Mouse (Mus musculus): ENCODE measurements around the gene Tmc8. TPM values are rescaled to one million over a fixed set of nuclear protein-coding genes. Genes with fewer than 3 reads are reported as not detected.
"Not testable (repeated sequence)": the region's sequence is repeated elsewhere in the genome, so short reads cannot be mapped to it uniquely, and the experiment has no call there.

Gene Tmc8
- total RNA-seq, 2 experiments from 2014 or later = 0.64 to 0.78 TPM

DNA sequence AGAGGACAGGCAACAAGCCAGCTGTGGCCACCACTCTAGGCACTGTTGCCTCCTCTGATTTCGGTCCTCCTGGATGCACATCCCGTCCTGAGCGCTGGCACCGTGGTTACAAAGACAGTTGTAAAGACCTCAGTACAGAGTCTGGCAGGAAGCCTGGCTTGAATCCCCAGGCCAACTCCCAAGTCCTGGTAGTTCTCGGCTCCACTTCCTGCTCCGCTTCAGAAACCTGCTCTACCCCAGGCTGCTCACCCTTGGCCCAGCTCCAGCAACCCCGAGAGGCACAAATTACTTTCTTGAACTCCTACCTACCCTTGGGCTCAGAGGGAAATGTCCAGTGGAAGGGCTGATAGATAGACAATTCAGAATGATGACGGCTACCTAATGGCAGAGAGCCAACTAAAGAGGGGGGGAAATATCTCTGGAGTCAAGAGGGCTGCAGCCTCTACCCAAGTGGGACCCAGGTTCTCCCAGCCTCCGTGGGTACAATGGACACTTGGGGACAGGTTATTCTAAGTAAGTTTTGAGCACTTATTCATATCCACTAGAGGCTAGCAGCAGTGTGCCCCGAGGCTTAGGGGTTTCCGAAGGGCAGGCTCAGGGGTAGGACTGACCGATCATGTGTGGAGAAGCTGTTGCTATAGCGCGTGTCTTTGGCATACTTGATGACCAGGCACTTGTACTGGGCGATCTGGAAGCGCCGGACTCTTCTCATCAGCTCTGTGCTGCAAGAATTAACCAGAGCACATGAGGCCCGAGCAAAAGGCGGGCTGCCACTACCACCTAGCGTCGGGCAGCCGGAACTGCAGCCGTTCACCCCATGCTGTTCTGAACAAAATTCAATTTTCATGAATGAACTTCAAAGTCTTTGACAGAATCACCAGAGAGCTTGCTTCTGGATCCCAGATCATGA is 42.4 kb downstream of the Tmc8 start:
- DNase-seq (ENCODE audit: low spot score) = peak; percentile 87

DNA sequence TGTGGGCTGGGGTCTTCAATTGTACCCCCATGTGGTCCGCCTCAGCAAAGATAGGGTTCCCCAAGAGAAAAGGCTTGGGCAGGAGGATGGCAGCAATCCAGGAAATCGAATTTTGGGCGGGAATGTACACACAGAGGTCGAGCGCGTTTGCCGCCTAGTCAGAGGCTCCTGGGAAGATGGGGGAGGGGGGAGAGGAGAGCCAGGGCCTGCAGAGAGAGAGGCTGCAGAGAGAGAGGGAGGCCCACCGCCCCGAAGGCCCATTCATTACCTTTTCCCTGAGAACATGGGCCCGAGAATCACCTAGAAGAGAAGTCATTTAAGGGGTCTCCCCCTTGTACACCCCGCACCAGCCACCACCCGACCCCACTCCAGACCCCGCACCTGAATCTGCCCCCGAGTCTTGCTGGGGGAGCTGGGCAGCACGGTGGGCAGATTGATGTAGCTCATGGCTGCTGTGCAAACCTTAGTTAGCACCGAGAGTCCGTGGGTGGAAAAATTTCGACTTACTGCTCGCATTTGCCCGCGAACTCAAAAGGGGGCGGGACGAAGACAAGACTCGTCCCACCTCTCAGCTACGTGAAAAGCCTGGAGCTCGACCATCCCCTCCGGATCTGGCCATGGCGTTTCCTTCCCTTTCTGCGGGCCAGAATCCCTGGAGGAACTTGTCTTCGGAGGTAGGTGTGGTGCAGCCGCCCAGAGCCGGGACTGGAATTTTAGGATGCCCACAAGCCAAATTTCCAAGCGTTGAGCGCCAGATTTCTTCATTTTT is 43.6 kb downstream of the Tmc8 start, which contains the start of the genes Afmid and Tk1:
TSS of gene Afmid (plus strand) at position 592 of the 769 bp plus-strand sequence.
TSS of gene Tk1 (minus strand) at position 760 of the 769 bp plus-strand sequence.
- DNase-seq (ENCODE audit: low spot score) = peak; percentile 52

DNA sequence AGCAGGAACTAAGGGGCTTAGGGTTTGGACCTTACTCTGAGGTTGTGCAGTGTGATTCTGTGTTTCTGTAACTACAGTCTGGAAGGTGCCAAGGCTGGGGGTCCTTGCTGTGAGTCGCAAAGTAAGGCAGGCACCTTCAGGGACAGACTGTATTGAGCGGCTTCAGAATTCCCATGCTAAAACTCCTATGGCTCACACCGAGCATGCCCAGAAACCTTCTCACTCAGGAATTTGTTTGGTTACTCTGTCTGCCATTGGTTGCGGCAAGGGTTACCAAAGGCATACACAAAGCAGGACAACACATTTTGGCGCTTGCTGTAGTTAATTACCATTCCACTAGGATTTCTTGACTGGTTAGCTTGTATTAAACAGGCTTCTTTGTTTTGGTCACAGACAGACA is 44.3 kb downstream of the Tmc8 start:
- no peak for DNase-seq (ENCODE audit: low spot score)

- no peak for DNase-seq (ENCODE audit: low spot score)
Measured at GRCm38 (mm10) chr11:117826916-117827315, 45.0 kb downstream of the Tmc8 start.

GRCm38 (mm10) chr11:117827386-117827785 is 45.5 kb downstream of the Tmc8 start:
- no peak for DNase-seq (ENCODE audit: low spot score)

- DNase-seq (ENCODE audit: low spot score) = no peak
Measured at GRCm38 (mm10) chr11:117828149-117828887, 46.4 kb downstream of the Tmc8 start.

DNA sequence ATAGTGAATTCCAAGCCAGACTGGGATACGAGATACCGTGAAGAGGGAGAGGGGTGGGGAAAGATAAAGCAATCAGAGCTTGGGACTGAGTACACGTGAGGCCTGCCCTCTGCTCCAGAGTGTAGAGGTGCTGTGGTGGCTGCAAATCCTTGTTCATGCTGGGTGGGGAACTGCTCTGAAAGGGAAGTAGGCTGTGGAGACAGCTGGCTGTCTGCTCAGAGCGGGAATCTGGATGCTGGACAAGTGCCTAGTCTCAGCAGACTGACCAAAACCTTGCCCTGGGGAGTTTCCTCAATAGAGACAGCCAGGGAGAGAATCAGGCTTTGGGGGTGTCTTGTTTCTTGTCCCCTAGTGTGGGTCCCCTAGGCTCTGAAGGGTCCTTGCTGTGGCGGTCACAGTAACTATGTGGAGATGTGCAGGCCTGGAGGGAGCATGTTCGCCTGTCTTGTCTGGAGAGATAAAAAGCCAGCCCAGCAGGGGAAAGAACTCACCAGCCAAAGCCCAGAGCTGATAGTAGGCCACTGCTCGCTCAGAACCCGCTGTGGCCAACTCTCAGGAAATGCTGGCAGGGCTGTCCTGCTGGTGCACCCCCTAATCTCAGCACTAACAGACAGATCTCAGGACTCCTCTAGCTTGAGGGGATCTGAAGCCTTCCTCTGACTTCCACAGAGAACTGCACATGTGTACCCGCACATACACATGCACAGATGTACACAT is 47.2 kb downstream of the Tmc8 start:
- peak; percentile 44 for DNase-seq (ENCODE audit: low spot score)

GRCm38 (mm10) chr11:117829671-117830215 is 47.9 kb downstream of the Tmc8 start:
- DNase-seq (ENCODE audit: low spot score) = no peak

DNA sequence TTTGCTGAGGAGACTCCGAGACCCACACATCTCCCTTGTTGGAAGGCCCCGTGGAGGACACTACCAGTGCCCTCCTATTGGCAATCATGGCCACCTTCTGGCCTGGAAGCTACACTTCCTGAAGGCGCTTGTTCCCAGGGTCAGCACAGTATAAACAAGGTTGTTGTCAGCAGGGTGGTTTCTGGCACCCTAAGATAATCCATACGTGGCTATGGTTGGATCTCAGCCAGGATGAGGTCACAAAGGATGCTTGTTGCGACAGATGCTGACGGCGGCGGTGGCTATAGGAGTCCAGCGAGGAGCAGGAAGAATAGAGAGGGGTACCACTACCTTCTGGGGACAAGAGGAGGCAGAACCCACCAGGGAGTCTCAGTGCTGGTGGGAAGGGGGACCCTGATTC is 48.5 kb downstream of the Tmc8 start:
- no peak for DNase-seq (ENCODE audit: low spot score)

DNA sequence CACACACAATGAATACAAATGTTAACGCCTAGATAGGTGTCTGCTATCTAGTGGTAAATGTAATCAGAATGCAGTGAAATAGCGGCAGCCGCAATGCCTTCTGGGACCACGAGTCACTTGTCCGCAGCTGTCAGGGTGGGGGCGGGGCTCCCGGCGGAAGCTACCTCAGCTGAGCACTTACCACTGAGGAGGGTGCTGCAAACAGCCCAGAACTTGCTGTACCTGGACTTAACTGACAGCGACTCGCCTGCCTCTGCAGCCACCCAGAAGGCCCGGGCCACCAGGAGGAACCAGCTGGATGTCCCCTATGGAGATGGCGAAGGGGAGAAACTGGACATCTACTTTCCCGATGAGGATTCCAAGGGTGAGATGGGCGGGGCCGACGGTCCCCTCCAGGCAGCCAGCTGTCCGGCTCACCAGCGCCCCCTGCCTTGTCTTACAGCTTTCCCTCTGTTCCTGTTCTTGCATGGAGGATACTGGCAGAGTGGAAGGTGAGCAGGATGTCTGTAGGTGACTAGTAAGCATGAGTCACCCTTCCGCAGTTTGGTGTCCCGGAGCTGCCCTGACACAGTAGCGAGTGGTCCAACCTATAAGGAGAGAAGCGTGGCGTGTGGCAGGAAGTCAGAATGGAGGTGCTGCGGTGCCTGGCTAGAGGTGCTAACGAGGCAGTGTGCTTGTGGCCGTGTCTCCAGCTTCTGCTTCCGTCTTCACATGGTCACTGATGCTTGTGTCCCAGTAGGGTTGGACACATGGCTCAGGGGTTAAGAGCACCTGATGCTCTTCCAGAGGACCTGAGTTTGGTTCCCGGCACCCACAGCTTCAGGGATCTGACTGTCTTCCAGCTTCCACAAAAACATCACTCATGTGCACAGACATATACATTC is 50.5 kb downstream of the Tmc8 start:
- peak; percentile 78 for DNase-seq (ENCODE audit: low spot score)

- DNase-seq (ENCODE audit: low spot score) = not testable (repeated sequence)
Measured at GRCm38 (mm10) chr11:117833509-117833908, 51.6 kb downstream of the Tmc8 start.

- DNase-seq (ENCODE audit: low spot score) = no peak
Measured at GRCm38 (mm10) chr11:117834086-117834485, 52.2 kb downstream of the Tmc8 start.

DNA sequence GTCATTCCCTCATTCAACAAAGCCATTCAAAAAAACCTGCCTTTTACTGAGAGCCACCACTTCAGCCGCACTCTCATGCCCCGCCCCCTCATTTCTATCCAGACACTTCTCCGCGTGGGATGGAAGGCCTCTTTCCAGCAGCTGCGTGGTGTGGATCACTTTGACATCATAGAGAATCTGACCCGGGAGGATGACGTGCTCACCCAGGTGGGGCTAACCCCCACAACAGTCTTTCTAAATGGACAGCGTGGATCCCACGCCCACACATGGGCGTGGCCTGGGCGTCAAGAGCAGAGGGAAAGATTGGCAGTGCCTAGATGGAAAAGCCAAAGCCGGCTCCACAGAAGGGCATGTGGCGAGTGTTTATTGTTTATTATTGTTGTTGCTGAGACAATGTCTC is 54.4 kb downstream of the Tmc8 start:
- DNase-seq (ENCODE audit: low spot score) = no peak

DNA sequence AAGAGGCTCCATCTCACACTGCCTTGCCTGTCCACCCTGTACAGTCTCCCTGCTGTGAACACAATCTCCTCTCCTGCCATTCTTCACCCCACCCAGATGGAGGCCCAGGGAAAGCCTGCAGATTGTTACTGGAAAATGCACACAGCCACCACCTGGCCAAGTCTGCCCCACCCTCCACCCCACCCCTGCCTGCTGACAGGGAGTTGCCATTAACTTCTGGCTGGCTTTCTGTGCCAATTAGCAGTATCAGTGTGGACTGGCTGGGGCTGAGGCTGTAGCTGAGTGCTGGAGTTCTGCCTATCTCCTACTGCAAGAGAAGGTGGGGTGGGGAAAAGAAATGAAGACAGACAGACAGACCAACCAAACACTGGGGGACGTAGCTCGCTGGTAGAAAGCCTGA is 56.7 kb downstream of the Tmc8 start:
- no peak for DNase-seq (ENCODE audit: low spot score)

GRCm38 (mm10) chr11:117839021-117839420 is 57.1 kb downstream of the Tmc8 start:
- no peak for DNase-seq (ENCODE audit: low spot score)

DNA sequence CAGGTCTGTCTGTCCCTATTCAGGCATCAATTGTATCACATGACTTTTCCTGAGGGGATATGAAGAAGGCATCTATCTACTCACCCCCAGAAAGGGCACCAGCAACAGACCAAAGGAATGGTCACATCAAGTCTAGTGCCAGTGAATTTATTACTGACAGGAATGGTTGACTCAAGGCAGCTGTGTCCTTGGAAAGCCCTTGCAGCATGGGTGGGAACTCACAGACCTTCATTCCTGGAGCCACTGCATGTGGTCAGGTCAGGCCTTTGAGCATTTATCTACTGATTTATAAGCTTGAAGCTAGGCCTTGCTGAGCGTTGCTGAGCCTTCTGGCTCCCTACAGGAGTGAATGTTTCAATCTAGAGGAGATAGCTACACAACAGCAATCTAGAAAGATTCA is 59.0 kb downstream of the Tmc8 start:
- DNase-seq (ENCODE audit: low spot score) = no peak

Measured in gastrocnemius, adult 18-20 months (tissue).